Mouse (Mus musculus) heart, embryonic 11.5 days (tissue): Measurements from ENCODE around the gene Atp9a. TPM values are rescaled to one million over a fixed set of nuclear protein-coding genes. Genes with fewer than 3 reads are reported as not detected.
"Not testable (repeated sequence)": the region's sequence is repeated elsewhere in the genome, so short reads cannot be mapped to it uniquely, and the experiment has no call there.

ENCODE experiments used
- ATAC-seq: fragments of 200-750 bp; cut with Nextera tagmentation; replicated peaks from 2 replicates; pipeline ENCODE4 v1.8.0; 2017; ENCODE audit warnings: moderate library complexity; ENCODE audit not compliant: insufficient number of reproducible peaks, low FRiP score, low TSS enrichment
- H3K27ac ChIP-seq: fragments of 300-500 bp; sonication (generic); 2 replicates; pipeline ENCODE4 v1.5.1; 2014; ENCODE audit warnings: mild to moderate bottlenecking, low read depth, low read length
- H3K27me3 ChIP-seq: fragments of 300-500 bp; sonication (generic); 2 replicates; pipeline ENCODE4 v1.6.1; 2014; ENCODE audit warnings: mild to moderate bottlenecking, low read length, mixed read lengths; ENCODE audit not compliant: control insufficient read depth, insufficient read depth
- H3K36me3 ChIP-seq: fragments of 300-500 bp; sonication (generic); 2 replicates; pipeline ENCODE4 v1.6.1; 2014; ENCODE audit warnings: mild to moderate bottlenecking, low read length, moderate library complexity, mixed read lengths; ENCODE audit not compliant: control insufficient read depth, insufficient read depth
- H3K4me1 ChIP-seq: fragments of 300-500 bp; sonication (generic); 2 replicates; pipeline ENCODE4 v1.6.1; 2014; ENCODE audit warnings: low read length; ENCODE audit not compliant: control insufficient read depth, insufficient read depth
- H3K4me2 ChIP-seq: fragments of 300-500 bp; sonication (generic); 2 replicates; pipeline ENCODE4 v1.6.1; 2014; ENCODE audit warnings: mild to moderate bottlenecking, moderate library complexity
- H3K4me3 ChIP-seq: fragments of 300-500 bp; sonication (generic); 2 replicates; pipeline ENCODE4 v1.5.1; 2014; ENCODE audit warnings: low read depth, low read length
- H3K9ac ChIP-seq: fragments of 300-500 bp; sonication (generic); 2 replicates; pipeline ENCODE4 v1.6.1; 2014; ENCODE audit warnings: mild to moderate bottlenecking, low read depth, low read length, moderate library complexity
- H3K9me3 ChIP-seq: fragments of 300-500 bp; sonication (generic); replicated peaks from 2 replicates; pipeline ENCODE4 v1.6.1; 2016; ENCODE audit warnings: low read length; ENCODE audit not compliant: control insufficient read depth
- WGBS: fragments of 180-500 bp; shearing (Covaris S2); extraction: QIAGEN DNeasy Blood & Tissue Kit; methylation state at CpG from one replicate; pipeline ENCODE4 v1.1.7; 2014; ENCODE audit not compliant: insufficient replicate concordance; 5-methylcytosine and 5-hydroxymethylcytosine counted together
- polyA plus RNA-seq: library from polyadenylated mRNA; unstranded; fragments of >200 nt; fragmentation: Nextera tagmentation; extraction: Ambion mirVana; gene quantifications from 2 replicates; pipeline ENCODE4 v1.2.1, GENCODE M21; 2014

Gene Atp9a
- polyA plus RNA-seq, 1 experiment from 2014 or later = 7.5 TPM

DNA sequence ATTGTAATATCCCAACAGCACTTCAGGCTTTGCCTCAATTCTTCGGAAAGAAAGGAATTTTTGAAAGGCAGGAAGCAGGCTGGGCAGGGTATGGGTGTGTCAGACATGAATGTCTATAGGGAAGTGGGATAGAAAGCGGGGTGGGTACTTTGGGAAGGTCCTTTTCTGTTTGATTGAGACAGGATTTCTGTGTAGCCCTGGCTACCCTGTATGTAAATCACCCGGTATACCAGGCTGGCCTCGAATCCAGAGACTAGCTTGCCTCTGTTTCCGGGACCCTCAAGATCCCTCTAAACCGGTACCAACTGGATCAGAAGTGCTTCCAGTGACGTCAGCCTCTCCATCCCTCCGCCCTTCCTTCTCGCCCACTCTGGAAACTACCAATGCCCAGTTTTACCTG is 18.9 kb upstream of the Atp9a start:
- Histone ChIP-seq H3K4me2 (no peak overlapping the region), H3K9ac (no peak overlapping the region), H3K4me3 (no peak overlapping the region), H3K36me3 (no peaks in the 10 kb centered on the region), H3K27me3 (peaks cover 15% of the 10 kb centered on the region), H3K4me1 (peaks cover 4% of the 10 kb centered on the region), H3K27ac (no peak overlapping the region), H3K9me3 (no peaks in the 10 kb centered on the region)
- WGBS = 73% methylated on average over 9 of the region's 9 CpGs
- ATAC-seq = no peak

DNA sequence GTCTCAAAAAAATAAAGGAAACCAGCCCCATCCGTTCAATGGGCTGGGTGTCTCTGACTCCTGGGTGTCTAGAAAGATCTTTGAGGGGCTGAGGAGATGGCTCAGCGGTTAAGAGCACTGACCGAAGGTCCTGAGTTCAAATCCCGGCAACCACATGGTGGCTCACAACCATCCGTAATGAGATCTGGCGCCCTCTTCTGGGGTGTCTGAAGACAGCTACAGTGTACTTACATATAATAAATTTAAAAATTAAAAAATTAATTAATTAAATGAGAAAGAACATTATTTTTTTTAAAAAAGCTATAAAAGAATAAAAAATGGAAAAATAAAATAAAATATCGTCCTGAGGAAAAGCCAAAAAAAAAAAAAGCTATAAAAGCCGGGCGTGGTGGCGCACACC is 2.2 kb upstream of the Atp9a start:
- not testable (repeated sequence) for H3K27ac ChIP-seq, H3K9ac ChIP-seq, H3K4me2 ChIP-seq, H3K36me3 ChIP-seq, ATAC-seq, H3K4me3 ChIP-seq, H3K27me3 ChIP-seq, H3K4me1 ChIP-seq, H3K9me3 ChIP-seq
- WGBS = 80% methylated on average over 10 of the region's 10 CpGs

DNA sequence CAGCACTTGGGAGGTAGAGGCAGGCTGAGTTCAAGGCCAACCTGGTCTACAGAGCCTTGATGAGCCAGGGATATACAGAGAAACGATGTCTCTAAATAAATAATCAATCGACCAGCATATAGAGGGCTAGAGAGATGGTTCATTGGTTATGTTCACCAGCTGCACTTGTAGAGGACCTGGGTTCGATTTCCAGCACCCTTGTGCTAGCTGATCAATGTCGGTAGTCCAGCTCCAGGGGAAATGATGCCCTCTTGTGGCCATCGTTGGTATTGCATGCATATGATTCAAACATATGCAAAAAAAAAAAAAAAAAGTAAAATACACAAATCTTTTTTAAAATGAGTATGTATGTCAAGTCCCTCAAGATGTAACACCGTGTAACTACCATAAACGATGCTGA is 440 bp upstream of the Atp9a start:
- Histone ChIP-seq H3K4me3 (no peak overlapping the region), H3K4me2 (peak overlapping the region; percentile 82; the same call in 1 of the 2 replicates)
- WGBS = 14% methylated on average over 7 of the region's 7 CpGs

DNA sequence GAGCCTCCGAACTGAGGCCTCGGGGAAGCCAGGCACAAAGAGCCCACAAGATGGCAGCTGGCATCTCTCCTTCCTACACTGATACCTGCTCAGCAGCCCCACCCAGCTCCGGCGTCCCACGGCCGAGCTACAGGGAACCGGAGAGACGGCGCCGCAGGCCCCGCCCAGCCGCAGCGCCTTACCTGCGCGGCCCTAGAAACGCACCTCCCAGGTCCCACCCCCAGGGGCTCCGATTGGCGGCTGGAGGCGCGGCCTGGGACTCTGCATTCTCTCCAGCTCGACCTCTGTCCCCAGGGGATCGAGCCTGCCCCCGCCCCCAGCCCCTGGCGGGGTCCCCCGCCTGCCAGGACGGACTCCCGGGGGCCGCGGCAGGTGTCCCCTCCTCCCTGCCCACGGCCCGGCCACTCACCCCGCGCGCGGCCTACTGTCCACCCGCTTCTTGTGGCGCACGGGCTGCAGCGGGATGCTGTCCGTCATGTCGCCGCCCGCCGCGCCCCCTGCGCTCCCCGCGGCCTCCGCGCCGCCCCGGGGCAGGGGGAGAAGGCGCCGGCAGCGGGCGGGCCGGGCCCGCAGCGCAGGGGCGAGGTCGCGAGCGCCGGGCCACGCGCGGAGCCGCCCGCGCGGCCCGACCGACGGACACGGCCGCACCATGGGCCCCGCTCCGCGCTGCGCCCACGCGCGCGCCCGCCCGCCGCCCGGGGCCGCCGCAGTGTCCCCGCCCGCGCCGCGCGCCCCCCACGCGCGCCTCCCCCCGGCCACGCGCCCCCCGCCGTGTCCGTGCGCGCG is 743 bp downstream of the Atp9a start:
- Histone ChIP-seq H3K27ac (no peak overlapping the region), H3K36me3 (no peaks in the 10 kb centered on the region), H3K4me2 (peak overlapping the region; percentile 82), H3K9me3 (peaks cover 2% of the 10 kb centered on the region; the same call in 1 of the 2 replicates), H3K4me3 (peak overlapping the region; percentile 71), H3K4me1 (no peaks in the 10 kb centered on the region), H3K27me3 (no peaks in the 10 kb centered on the region), H3K9ac (peak overlapping the region; percentile 80)
- under 1% methylated on average over 67 of the region's 108 CpGs for WGBS
- ATAC-seq = peak; percentile 70; the same call in 1 of the 2 replicates

More for the DNA sequence above, 440 bp upstream of the Atp9a start:
- H3K9me3 ChIP-seq = peaks cover 2% of the 10 kb centered on the region; the same call in 1 of the 2 replicates
- no peak overlapping the region for H3K9ac ChIP-seq
- ATAC-seq = no peak
- no peak overlapping the region for H3K27ac ChIP-seq
- no peaks in the 10 kb centered on the region for H3K4me1 ChIP-seq
- no peaks in the 10 kb centered on the region for H3K36me3 ChIP-seq
- H3K27me3 ChIP-seq = no peaks in the 10 kb centered on the region

DNA sequence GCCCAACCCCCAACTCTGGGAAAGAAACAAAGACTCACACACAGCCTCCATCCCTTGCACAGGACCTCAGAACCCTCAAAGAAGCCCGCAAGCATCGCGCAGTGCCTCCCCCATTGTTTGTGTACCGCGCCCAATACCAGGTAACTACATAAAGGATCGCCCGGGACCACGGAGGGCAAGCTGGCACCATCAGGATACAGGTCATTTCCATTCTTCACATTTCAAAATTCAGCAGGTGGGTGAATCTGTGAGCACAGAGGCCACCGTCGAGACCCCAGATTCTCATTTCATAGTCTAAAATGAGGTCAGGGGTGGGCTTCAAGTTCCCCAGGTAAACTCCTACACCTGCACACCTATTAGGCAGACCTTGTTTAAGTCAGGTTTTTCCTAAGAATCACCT is 1.7 kb downstream of the Atp9a start:
- H3K36me3 ChIP-seq = no peaks in the 10 kb centered on the region
- ATAC-seq = no peak

DNA sequence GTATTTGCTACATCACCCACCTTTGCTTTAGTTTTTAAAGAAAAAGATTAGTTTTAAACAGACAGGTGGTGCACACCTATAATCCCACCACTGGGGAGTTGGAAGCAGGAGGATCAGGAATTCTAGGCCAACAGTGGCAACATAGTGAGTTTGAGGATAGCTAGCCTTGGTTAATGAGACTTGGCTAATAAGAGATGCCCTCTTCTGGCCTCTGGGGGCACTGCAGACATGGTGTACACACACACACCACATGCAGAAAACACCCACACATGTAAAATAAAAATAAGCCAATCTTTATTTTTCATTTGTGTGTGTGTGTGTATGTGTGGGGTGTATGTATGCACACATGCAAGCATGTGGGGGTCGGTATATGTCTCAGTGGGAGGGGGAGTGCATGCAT is 3.4 kb downstream of the Atp9a start:
- no peak overlapping the region for H3K4me2 ChIP-seq
- no peaks in the 10 kb centered on the region for H3K4me1 ChIP-seq
- no peak overlapping the region for H3K27ac ChIP-seq
- WGBS = 76% methylated on average over 1 of the region's 1 CpGs
- H3K9ac ChIP-seq = no peak overlapping the region
- H3K9me3 ChIP-seq = peaks cover 2% of the 10 kb centered on the region; the same call in 1 of the 2 replicates
- no peak overlapping the region for H3K4me3 ChIP-seq
- no peaks in the 10 kb centered on the region for H3K27me3 ChIP-seq
- H3K36me3 ChIP-seq = no peaks in the 10 kb centered on the region
- ATAC-seq = no peak

More for the DNA sequence above, 1.7 kb downstream of the Atp9a start:
- no peak overlapping the region for H3K27ac ChIP-seq
- peak overlapping the region; percentile 82; the same call in 1 of the 2 replicates for H3K4me2 ChIP-seq
- H3K27me3 ChIP-seq = no peaks in the 10 kb centered on the region
- H3K9me3 ChIP-seq = peaks cover 2% of the 10 kb centered on the region; the same call in 1 of the 2 replicates
- H3K4me1 ChIP-seq = no peaks in the 10 kb centered on the region
- H3K4me3 ChIP-seq = peak overlapping the region; percentile 71; the same call in 1 of the 2 replicates
- 82% methylated on average over 10 of the region's 10 CpGs for WGBS
- no peak overlapping the region for H3K9ac ChIP-seq

DNA sequence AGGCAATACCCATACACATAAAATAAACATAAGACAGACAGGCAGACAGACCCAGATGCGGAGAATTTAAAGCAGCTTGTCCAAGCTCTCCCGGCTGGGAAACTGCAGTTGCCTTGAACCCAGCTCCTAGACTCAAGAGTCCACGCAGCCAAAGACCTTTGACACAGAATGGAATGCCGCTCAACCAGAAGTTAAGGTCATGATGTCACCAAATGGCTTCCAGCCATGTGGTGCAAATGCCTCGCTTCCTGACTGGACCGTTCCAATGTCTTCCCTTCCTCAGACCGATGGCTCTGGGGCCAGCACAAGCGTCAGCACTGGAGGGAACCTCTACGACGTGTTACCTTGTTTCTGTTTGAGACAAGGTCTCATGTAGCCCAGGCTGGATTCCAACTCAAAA is 4.3 kb downstream of the Atp9a start:
- H3K4me2 ChIP-seq = no peak overlapping the region
- WGBS = 89% methylated on average over 10 of the region's 10 CpGs
- no peak for ATAC-seq
- no peak overlapping the region for H3K4me3 ChIP-seq
- H3K27ac ChIP-seq = no peak overlapping the region
- no peak overlapping the region for H3K9ac ChIP-seq
- H3K9me3 ChIP-seq = peaks cover 2% of the 10 kb centered on the region; the same call in 1 of the 2 replicates
- H3K27me3 ChIP-seq = no peaks in the 10 kb centered on the region
- H3K4me1 ChIP-seq = no peaks in the 10 kb centered on the region
- H3K36me3 ChIP-seq = no peaks in the 10 kb centered on the region

DNA sequence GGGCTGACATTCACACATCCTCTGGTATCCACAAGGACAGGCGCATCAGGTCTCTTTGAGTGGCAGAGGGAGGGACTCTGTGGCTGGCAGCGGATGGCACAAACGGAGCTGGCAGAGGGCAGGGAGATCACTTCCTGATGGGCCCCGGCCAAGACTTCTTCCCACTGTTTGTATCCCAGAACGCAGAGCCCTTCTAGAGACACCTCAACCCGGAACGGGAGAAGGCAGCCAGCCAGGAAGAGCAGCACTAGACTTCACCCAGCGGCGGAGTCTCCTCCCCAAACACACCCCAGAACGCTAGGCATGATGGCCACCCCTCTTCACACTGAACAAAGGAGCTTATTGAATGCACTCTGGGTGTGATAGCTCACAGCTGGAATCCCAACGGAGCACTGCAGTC is 8.2 kb downstream of the Atp9a start:
- WGBS = 48% methylated on average over 11 of the region's 11 CpGs
- Histone ChIP-seq H3K4me1 (0 out of 2 replicates have a peak, but pooled peaks cover 3% of the 10 kb centered on the region), H3K4me3 (no peak overlapping the region), H3K27ac (no peak overlapping the region), H3K9ac (no peak overlapping the region), H3K27me3 (no peaks in the 10 kb centered on the region), H3K9me3 (no peaks in the 10 kb centered on the region), H3K4me2 (no peak overlapping the region), H3K36me3 (no peaks in the 10 kb centered on the region)
- ATAC-seq = no peak

DNA sequence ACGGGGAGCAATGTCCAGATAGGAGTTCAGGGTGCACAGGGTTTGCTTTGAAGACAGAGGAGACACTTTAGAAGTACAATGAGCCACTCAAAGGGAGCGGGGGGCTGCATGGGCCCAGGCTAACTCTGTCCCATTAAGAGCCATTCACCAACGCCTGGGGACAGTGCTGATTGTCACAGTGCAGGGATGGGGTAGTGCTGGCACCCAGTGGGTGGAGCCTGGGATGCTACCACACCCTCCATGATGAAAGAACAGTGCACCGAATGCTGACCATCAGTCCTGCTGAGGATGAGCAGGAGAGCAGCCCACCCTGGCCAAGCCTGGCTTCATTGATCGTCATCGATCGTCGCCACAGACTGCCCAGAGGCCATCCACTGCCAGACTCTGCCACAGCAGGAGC is 11.0 kb downstream of the Atp9a start:
- Histone ChIP-seq H3K4me3 (no peak overlapping the region), H3K27me3 (no peaks in the 10 kb centered on the region), H3K4me2 (no peak overlapping the region), H3K9ac (no peak overlapping the region), H3K9me3 (no peaks in the 10 kb centered on the region), H3K4me1 (0 out of 2 replicates have a peak, but pooled peaks cover 6% of the 10 kb centered on the region), H3K27ac (no peak overlapping the region), H3K36me3 (no peaks in the 10 kb centered on the region)
- no peak for ATAC-seq
- 66% methylated on average over 8 of the region's 8 CpGs for WGBS
